Mouse (Mus musculus): ENCODE results near the gene Mecr.

DNA sequence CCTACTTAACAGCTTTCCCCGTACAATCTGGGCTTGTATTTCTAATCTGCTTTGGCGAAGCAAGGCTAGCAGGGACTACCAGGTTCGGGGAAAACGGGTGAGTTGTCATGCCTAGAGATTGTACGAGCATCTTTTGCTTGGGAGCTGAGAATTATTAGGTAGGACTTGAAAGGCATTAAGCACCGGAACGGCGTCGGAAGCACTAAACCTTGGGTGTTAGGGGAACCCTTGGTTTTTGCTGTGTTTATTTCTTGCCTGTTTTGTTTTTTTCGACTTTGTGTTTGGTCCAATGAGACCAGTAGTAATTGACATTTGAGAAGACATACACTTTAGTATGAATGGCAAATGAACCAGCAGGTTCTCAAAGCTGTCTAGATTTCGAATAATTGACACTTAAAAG lies 31.3 kb downstream of the Mecr start:
- no peak for TF ChIP-seq CTCF (IDR thresholded peaks at IDR 0.05; ENCODE audit: borderline replicate concordance, insufficient read depth, low read depth, low read length)
- no peak for TF ChIP-seq POLR2A (IDR thresholded peaks at IDR 0.05; ENCODE audit: borderline replicate concordance, insufficient read depth, low read length)
